Mouse (Mus musculus) heart, embryonic 12.5 days (tissue): ENCODE results near the gene Abcc10. TPM values are rescaled to one million over a fixed set of nuclear protein-coding genes. Genes with fewer than 3 reads are reported as not detected.

ENCODE experiments used
- ATAC-seq: fragments of 200-750 bp; cut with Nextera tagmentation; 2 replicates; pipeline ENCODE4 v1.8.0; 2017; ENCODE audit warnings: moderate TSS enrichment, moderate library complexity; ENCODE audit not compliant: insufficient number of reproducible peaks, low FRiP score
- H3K27ac ChIP-seq: fragments of 300-500 bp; sonication (generic); 2 replicates; pipeline ENCODE4 v1.5.1; 2016; ENCODE audit warnings: mild to moderate bottlenecking, moderate library complexity; ENCODE audit not compliant: poor library complexity, severe bottlenecking
- H3K27me3 ChIP-seq: fragments of 300-500 bp; sonication (generic); replicated peaks from 2 replicates; pipeline ENCODE4 v1.6.1; 2016; ENCODE audit warnings: mild to moderate bottlenecking, moderate library complexity
- H3K36me3 ChIP-seq: fragments of 300-500 bp; sonication (generic); 2 replicates; pipeline ENCODE4 v1.6.1; 2016; ENCODE audit warnings: mild to moderate bottlenecking, moderate library complexity
- H3K4me1 ChIP-seq: fragments of 300-500 bp; sonication (generic); replicated peaks from 2 replicates; pipeline ENCODE4 v1.6.1; 2016; ENCODE audit warnings: mild to moderate bottlenecking
- H3K4me2 ChIP-seq: fragments of 300-500 bp; sonication (generic); 2 replicates; pipeline ENCODE4 v1.6.1; 2016; ENCODE audit warnings: mild to moderate bottlenecking, moderate library complexity
- H3K4me3 ChIP-seq: fragments of 300-500 bp; sonication (generic); 2 replicates; pipeline ENCODE4 v1.5.1; 2016; ENCODE audit warnings: mild to moderate bottlenecking
- H3K9ac ChIP-seq: fragments of 300-500 bp; sonication (generic); 2 replicates; pipeline ENCODE4 v1.6.1; 2016; ENCODE audit warnings: mild to moderate bottlenecking, moderate library complexity
- H3K9me3 ChIP-seq: fragments of 300-500 bp; sonication (generic); replicated peaks from 2 replicates; pipeline ENCODE4 v1.6.1; 2016; ENCODE audit warnings: mild to moderate bottlenecking, moderate library complexity
- WGBS: fragments of 180-500 bp; shearing (Covaris S2); methylation state at CpG from one replicate; pipeline ENCODE4 v1.1.7; 2016; 5-methylcytosine and 5-hydroxymethylcytosine counted together
- polyA plus RNA-seq: library from polyadenylated mRNA; unstranded; fragments of >200 nt; fragmentation: Nextera tagmentation; extraction: Ambion mirVana; gene quantifications from 2 replicates; pipeline ENCODE4 v1.2.1, GENCODE M21; 2016

The Abcc10 gene
- polyA plus RNA-seq, 1 experiment from 2014 or later = 7.2 TPM

- Histone ChIP-seq H3K36me3 (peaks cover 63% of the 10 kb centered on the region), H3K9ac (no peak overlapping the region), H3K4me3 (no peak overlapping the region), H3K4me2 (no peak overlapping the region), H3K9me3 (no peaks in the 10 kb centered on the region), H3K27me3 (no peaks in the 10 kb centered on the region), H3K27ac (no peak overlapping the region; the same call in 1 of the 2 replicates), H3K4me1 (peaks cover 66% of the 10 kb centered on the region)
- no peak for ATAC-seq
- WGBS = 69% methylated on average over 5 of the region's 5 CpGs
These were observed 55.5 kb downstream of the Abcc10 start for GRCm38 (mm10) chr17:46272675-46273074.

GRCm38 (mm10) chr17:46272058-46272457 is 56.1 kb downstream of the Abcc10 start:
- Histone ChIP-seq H3K27ac (no peak overlapping the region), H3K9ac (no peak overlapping the region), H3K27me3 (no peaks in the 10 kb centered on the region), H3K4me1 (peaks cover 61% of the 10 kb centered on the region), H3K9me3 (no peaks in the 10 kb centered on the region), H3K36me3 (peaks cover 64% of the 10 kb centered on the region), H3K4me2 (no peak overlapping the region), H3K4me3 (no peak overlapping the region)
- no peak for ATAC-seq
- WGBS = 76% methylated on average over 2 of the region's 2 CpGs

GRCm38 (mm10) chr17:46269771-46270534 is 58.2 kb downstream of the Abcc10 start:
- ATAC-seq = no peak
- Histone ChIP-seq H3K9me3 (no peaks in the 10 kb centered on the region), H3K27ac (no peak overlapping the region), H3K36me3 (peaks cover 74% of the 10 kb centered on the region), H3K4me3 (no peak overlapping the region), H3K27me3 (no peaks in the 10 kb centered on the region), H3K9ac (no peak overlapping the region), H3K4me1 (peaks cover 64% of the 10 kb centered on the region), H3K4me2 (no peak overlapping the region)
- 85% methylated on average over 19 of the region's 19 CpGs for WGBS

- H3K27ac ChIP-seq = no peak overlapping the region
- H3K4me1 ChIP-seq = peaks cover 48% of the 10 kb centered on the region
- H3K36me3 ChIP-seq = peaks cover 79% of the 10 kb centered on the region
- WGBS = 63% methylated on average over 10 of the region's 10 CpGs
- H3K4me3 ChIP-seq = no peak overlapping the region
- no peaks in the 10 kb centered on the region for H3K27me3 ChIP-seq
- H3K4me2 ChIP-seq = no peak overlapping the region
- no peaks in the 10 kb centered on the region for H3K9me3 ChIP-seq
- no peak for ATAC-seq
- 0 out of 2 replicates have a peak overlapping the region, but pooled peaks have one; percentile 46 for H3K9ac ChIP-seq
These were observed 60.0 kb downstream of the Abcc10 start for GRCm38 (mm10) chr17:46268026-46268720.

GRCm38 (mm10) chr17:46267511-46267910 is 60.6 kb downstream of the Abcc10 start:
- Histone ChIP-seq H3K4me1 (peaks cover 41% of the 10 kb centered on the region), H3K4me3 (no peak overlapping the region), H3K9me3 (no peaks in the 10 kb centered on the region), H3K4me2 (no peak overlapping the region), H3K36me3 (peaks cover 81% of the 10 kb centered on the region), H3K27ac (no peak overlapping the region), H3K27me3 (no peaks in the 10 kb centered on the region), H3K9ac (no peak overlapping the region)
- 66% methylated on average over 7 of the region's 7 CpGs for WGBS
- no peak for ATAC-seq

- Histone ChIP-seq H3K27ac (no peak overlapping the region), H3K4me3 (no peak overlapping the region), H3K9ac (0 out of 2 replicates have a peak overlapping the region, but pooled peaks have one; percentile 13), H3K9me3 (no peaks in the 10 kb centered on the region), H3K36me3 (peaks cover 82% of the 10 kb centered on the region), H3K4me1 (peaks cover 36% of the 10 kb centered on the region), H3K27me3 (no peaks in the 10 kb centered on the region), H3K4me2 (no peak overlapping the region)
- no peak for ATAC-seq
- 71% methylated on average over 6 of the region's 6 CpGs for WGBS
These were observed 61.2 kb downstream of the Abcc10 start for GRCm38 (mm10) chr17:46266986-46267385.

GRCm38 (mm10) chr17:46265918-46266618 is 62.1 kb downstream of the Abcc10 start:
- Histone ChIP-seq H3K4me1 (peaks cover 33% of the 10 kb centered on the region), H3K4me2 (no peak overlapping the region), H3K27me3 (no peaks in the 10 kb centered on the region), H3K4me3 (no peak overlapping the region), H3K36me3 (peaks cover 82% of the 10 kb centered on the region), H3K27ac (no peak overlapping the region; the same call in 1 of the 2 replicates), H3K9me3 (no peaks in the 10 kb centered on the region), H3K9ac (no peak overlapping the region)
- WGBS = 21% methylated on average over 14 of the region's 14 CpGs
- ATAC-seq = no peak

- no peak overlapping the region for H3K4me3 ChIP-seq
- H3K9ac ChIP-seq = no peak overlapping the region
- no peaks in the 10 kb centered on the region for H3K9me3 ChIP-seq
- WGBS = 87% methylated on average over 12 of the region's 12 CpGs
- no peaks in the 10 kb centered on the region for H3K27me3 ChIP-seq
- peaks cover 33% of the 10 kb centered on the region for H3K4me1 ChIP-seq
- H3K36me3 ChIP-seq = peaks cover 82% of the 10 kb centered on the region
- H3K27ac ChIP-seq = no peak overlapping the region
- H3K4me2 ChIP-seq = no peak overlapping the region
- no peak for ATAC-seq
These were observed 62.6 kb downstream of the Abcc10 start for GRCm38 (mm10) chr17:46265502-46265901.

GRCm38 (mm10) chr17:46262201-46262694 is 65.9 kb downstream of the Abcc10 start:
- H3K27me3 ChIP-seq = no peaks in the 10 kb centered on the region
- no peak overlapping the region for H3K4me3 ChIP-seq
- no peak overlapping the region for H3K4me2 ChIP-seq
- H3K27ac ChIP-seq = no peak overlapping the region
- H3K36me3 ChIP-seq = peaks cover 96% of the 10 kb centered on the region
- no peaks in the 10 kb centered on the region for H3K9me3 ChIP-seq
- ATAC-seq = no peak
- no peak overlapping the region for H3K9ac ChIP-seq
- H3K4me1 ChIP-seq = peaks cover 11% of the 10 kb centered on the region
- WGBS = 90% methylated on average over 5 of the region's 5 CpGs

GRCm38 (mm10) chr17:46259675-46260074 is 68.5 kb downstream of the Abcc10 start:
- H3K27ac ChIP-seq = peak overlapping the region; percentile 32; the same call in 1 of the 2 replicates
- no peak overlapping the region for H3K9ac ChIP-seq
- H3K4me3 ChIP-seq = no peak overlapping the region
- 85% methylated on average over 17 of the region's 17 CpGs for WGBS
- peaks cover under 1% of the 10 kb centered on the region for H3K4me1 ChIP-seq
- H3K27me3 ChIP-seq = peaks cover 23% of the 10 kb centered on the region
- no peak for ATAC-seq
- peaks cover 85% of the 10 kb centered on the region for H3K36me3 ChIP-seq
- H3K9me3 ChIP-seq = 0 out of 2 replicates have a peak, but pooled peaks cover 4% of the 10 kb centered on the region
- no peak overlapping the region for H3K4me2 ChIP-seq
